Mouse (Mus musculus): ENCODE measurements around the gene Scube3. TPM values are rescaled to one million over a fixed set of nuclear protein-coding genes. Genes with fewer than 3 reads are reported as not detected.

Gene Scube3
- polyA plus RNA-seq, 1 experiment from 2014 or later: 10.8 TPM

- Histone ChIP-seq H3K36me3 (no peaks in the 10 kb centered on the region), H3K4me2 (replicated peaks) (no peak overlapping the region), H3K27ac (no peak overlapping the region), H3K27me3 (peaks cover 2% of the 10 kb centered on the region; the same call in 1 of the 2 replicates), H3K4me1 (peaks cover 22% of the 10 kb centered on the region), H3K4me3 (no peak overlapping the region), H3K9ac (no peak overlapping the region), H3K9me3 (no peaks in the 10 kb centered on the region)
- WGBS: 30% methylated on average over 5 of the region's 5 CpGs
- no peak for ATAC-seq (ENCODE audit: insufficient number of reproducible peaks, insufficient read depth, low FRiP score, low TSS enrichment)
Measured at GRCm38 (mm10) chr17:28136266-28136665, 5.7 kb upstream of the Scube3 start.

GRCm38 (mm10) chr17:28138013-28138412 is 3.9 kb upstream of the Scube3 start:
- Histone ChIP-seq H3K9ac (no peak overlapping the region), H3K4me3 (no peak overlapping the region), H3K27me3 (peaks cover 2% of the 10 kb centered on the region; the same call in 1 of the 2 replicates), H3K9me3 (no peaks in the 10 kb centered on the region), H3K4me1 (peaks cover 25% of the 10 kb centered on the region), H3K27ac (no peak overlapping the region), H3K36me3 (no peaks in the 10 kb centered on the region), H3K4me2 (replicated peaks) (no peak overlapping the region)
- WGBS: 86% methylated on average over 8 of the region's 8 CpGs
- no peak for ATAC-seq (ENCODE audit: insufficient number of reproducible peaks, insufficient read depth, low FRiP score, low TSS enrichment)

- H3K9ac ChIP-seq: no peak overlapping the region
- H3K4me1 ChIP-seq: peaks cover 30% of the 10 kb centered on the region
- no peaks in the 10 kb centered on the region for H3K9me3 ChIP-seq
- no peak overlapping the region for H3K4me2 ChIP-seq (replicated peaks)
- 50% methylated on average over 9 of the region's 9 CpGs for WGBS
- ATAC-seq (ENCODE audit: insufficient number of reproducible peaks, insufficient read depth, low FRiP score, low TSS enrichment): no peak
- peaks cover 2% of the 10 kb centered on the region; the same call in 1 of the 2 replicates for H3K27me3 ChIP-seq
- no peak overlapping the region for H3K27ac ChIP-seq
- no peak overlapping the region for H3K4me3 ChIP-seq
- no peaks in the 10 kb centered on the region for H3K36me3 ChIP-seq
Measured at GRCm38 (mm10) chr17:28138685-28139084, 3.3 kb upstream of the Scube3 start.

- Histone ChIP-seq H3K27ac (peak overlapping the region; percentile 95; the same call in 1 of the 2 replicates), H3K4me3 (peak overlapping the region; percentile 83; the same call in 1 of the 2 replicates), H3K4me2 (replicated peaks) (peak overlapping the region; percentile 93; the same call in 1 of the 2 replicates), H3K4me1 (peaks cover 49% of the 10 kb centered on the region), H3K9ac (no peak overlapping the region), H3K9me3 (no peaks in the 10 kb centered on the region), H3K36me3 (no peaks in the 10 kb centered on the region), H3K27me3 (peaks cover 6% of the 10 kb centered on the region; the same call in 1 of the 2 replicates)
- ATAC-seq (ENCODE audit: insufficient number of reproducible peaks, insufficient read depth, low FRiP score, low TSS enrichment): no peak
- WGBS: 14% methylated on average over 13 of the region's 13 CpGs
Measured at GRCm38 (mm10) chr17:28140431-28141204, 1.3 kb upstream of the Scube3 start.

GRCm38 (mm10) chr17:28141205-28141650 is 713 bp upstream of the Scube3 start:
- H3K9me3 ChIP-seq: no peaks in the 10 kb centered on the region
- ATAC-seq (ENCODE audit: insufficient number of reproducible peaks, insufficient read depth, low FRiP score, low TSS enrichment): no peak
- H3K36me3 ChIP-seq: no peaks in the 10 kb centered on the region
- peaks cover 52% of the 10 kb centered on the region for H3K4me1 ChIP-seq
- 2% methylated on average over 15 of the region's 15 CpGs for WGBS
- H3K27me3 ChIP-seq: peaks cover 6% of the 10 kb centered on the region; the same call in 1 of the 2 replicates
- peak overlapping the region; percentile 83 for H3K4me3 ChIP-seq
- peak overlapping the region; percentile 95 for H3K27ac ChIP-seq
- H3K4me2 ChIP-seq (replicated peaks): peak overlapping the region; percentile 93
- peak overlapping the region; percentile 86 for H3K9ac ChIP-seq

- WGBS: 1% methylated on average over 33 of the region's 33 CpGs
- H3K4me1 ChIP-seq: peaks cover 65% of the 10 kb centered on the region
- no peak for ATAC-seq (ENCODE audit: insufficient number of reproducible peaks, insufficient read depth, low FRiP score, low TSS enrichment)
- H3K27me3 ChIP-seq: peaks cover 6% of the 10 kb centered on the region; the same call in 1 of the 2 replicates
- no peaks in the 10 kb centered on the region for H3K36me3 ChIP-seq
- H3K9me3 ChIP-seq: no peaks in the 10 kb centered on the region
- H3K9ac ChIP-seq: peak overlapping the region; percentile 86
- peak overlapping the region; percentile 83 for H3K4me3 ChIP-seq
- H3K27ac ChIP-seq: peak overlapping the region; percentile 95
- H3K4me2 ChIP-seq (replicated peaks): peak overlapping the region; percentile 93
Measured at GRCm38 (mm10) chr17:28142700-28143610, 1.0 kb downstream of the Scube3 start.

- H3K27ac ChIP-seq: peak overlapping the region; percentile 64; the same call in 1 of the 2 replicates
- H3K4me1 ChIP-seq: peaks cover 72% of the 10 kb centered on the region
- H3K9ac ChIP-seq: peak overlapping the region; percentile 86; the same call in 1 of the 2 replicates
- H3K27me3 ChIP-seq: peaks cover 6% of the 10 kb centered on the region; the same call in 1 of the 2 replicates
- H3K36me3 ChIP-seq: no peaks in the 10 kb centered on the region
- no peak for ATAC-seq (ENCODE audit: insufficient number of reproducible peaks, insufficient read depth, low FRiP score, low TSS enrichment)
- no peaks in the 10 kb centered on the region for H3K9me3 ChIP-seq
- peak overlapping the region; percentile 93 for H3K4me2 ChIP-seq (replicated peaks)
- WGBS: 2% methylated on average over 9 of the region's 9 CpGs
- H3K4me3 ChIP-seq: peak overlapping the region; percentile 83
Measured at GRCm38 (mm10) chr17:28143751-28144150, 1.8 kb downstream of the Scube3 start.

- H3K9ac ChIP-seq: peak overlapping the region; percentile 86; the same call in 1 of the 2 replicates
- WGBS: 7% methylated on average over 6 of the region's 6 CpGs
- H3K27me3 ChIP-seq: peaks cover 6% of the 10 kb centered on the region; the same call in 1 of the 2 replicates
- peak overlapping the region; percentile 83 for H3K4me3 ChIP-seq
- H3K9me3 ChIP-seq: no peaks in the 10 kb centered on the region
- ATAC-seq (ENCODE audit: insufficient number of reproducible peaks, insufficient read depth, low FRiP score, low TSS enrichment): no peak
- H3K4me2 ChIP-seq (replicated peaks): peak overlapping the region; percentile 93
- H3K27ac ChIP-seq: peak overlapping the region; percentile 64; the same call in 1 of the 2 replicates
- peaks cover 77% of the 10 kb centered on the region for H3K4me1 ChIP-seq
- no peaks in the 10 kb centered on the region for H3K36me3 ChIP-seq
Measured at GRCm38 (mm10) chr17:28144241-28144640, 2.3 kb downstream of the Scube3 start.

- no peak overlapping the region for H3K9ac ChIP-seq
- H3K36me3 ChIP-seq: 0 out of 2 replicates have a peak, but pooled peaks cover under 1% of the 10 kb centered on the region
- WGBS: 82% methylated on average over 3 of the region's 3 CpGs
- no peak for ATAC-seq (ENCODE audit: insufficient number of reproducible peaks, insufficient read depth, low FRiP score, low TSS enrichment)
- H3K4me2 ChIP-seq (replicated peaks): no peak overlapping the region
- H3K4me1 ChIP-seq: peaks cover 65% of the 10 kb centered on the region
- no peak overlapping the region for H3K4me3 ChIP-seq
- peaks cover 4% of the 10 kb centered on the region; the same call in 1 of the 2 replicates for H3K27me3 ChIP-seq
- H3K9me3 ChIP-seq: no peaks in the 10 kb centered on the region
- no peak overlapping the region for H3K27ac ChIP-seq
Measured at GRCm38 (mm10) chr17:28148288-28148687, 6.3 kb downstream of the Scube3 start.

- H3K36me3 ChIP-seq: peaks cover 5% of the 10 kb centered on the region; the same call in 1 of the 2 replicates
- no peaks in the 10 kb centered on the region for H3K9me3 ChIP-seq
- peaks cover 51% of the 10 kb centered on the region for H3K4me1 ChIP-seq
- H3K4me2 ChIP-seq (replicated peaks): no peak overlapping the region
- H3K9ac ChIP-seq: no peak overlapping the region
- no peak for ATAC-seq (ENCODE audit: insufficient number of reproducible peaks, insufficient read depth, low FRiP score, low TSS enrichment)
- H3K4me3 ChIP-seq: no peak overlapping the region
- no peak overlapping the region for H3K27ac ChIP-seq
- H3K27me3 ChIP-seq: peaks cover 1% of the 10 kb centered on the region; the same call in 1 of the 2 replicates
- 64% methylated on average over 8 of the region's 8 CpGs for WGBS
Measured at GRCm38 (mm10) chr17:28149734-28150133, 7.8 kb downstream of the Scube3 start.

GRCm38 (mm10) chr17:28150456-28150855 is 8.5 kb downstream of the Scube3 start:
- Histone ChIP-seq H3K27ac (no peak overlapping the region), H3K4me3 (no peak overlapping the region), H3K36me3 (peaks cover 8% of the 10 kb centered on the region), H3K27me3 (no peaks in the 10 kb centered on the region; the same call in 1 of the 2 replicates), H3K4me2 (replicated peaks) (no peak overlapping the region), H3K9ac (no peak overlapping the region), H3K4me1 (peaks cover 44% of the 10 kb centered on the region), H3K9me3 (no peaks in the 10 kb centered on the region)
- no peak for ATAC-seq (ENCODE audit: insufficient number of reproducible peaks, insufficient read depth, low FRiP score, low TSS enrichment)
- 74% methylated on average over 12 of the region's 12 CpGs for WGBS
